Mouse (Mus musculus) mesoderm, embryonic 11.5 days (tissue): Measurements from ENCODE around the gene Gm20388.

ENCODE experiments used
- DNase-seq: peaks from one replicate; pipeline ENCODE4 v3.0.0-alpha.2; 2012; ENCODE audit warnings: low read depth, low spot score

Gm20388 gene

GRCm38 (mm10) chr8:123341040-123342015, 3430.7 kb downstream of the Gm20388 start:
- no peak for DNase-seq

GRCm38 (mm10) chr8:123342253-123342652, 3431.6 kb downstream of the Gm20388 start:
- DNase-seq, result no peak

- no peak for DNase-seq
Measured at GRCm38 (mm10) chr8:123342911-123343310, 3432.3 kb downstream of the Gm20388 start.

- no peak for DNase-seq
Measured at GRCm38 (mm10) chr8:123343422-123343821, 3432.8 kb downstream of the Gm20388 start.

- DNase-seq, result no peak
Measured at GRCm38 (mm10) chr8:123345135-123345534, 3434.5 kb downstream of the Gm20388 start.

GRCm38 (mm10) chr8:123345856-123346255, 3435.2 kb downstream of the Gm20388 start:
- no peak for DNase-seq

- no peak for DNase-seq
Measured at GRCm38 (mm10) chr8:123347293-123347692, 3436.7 kb downstream of the Gm20388 start.

- DNase-seq, result no peak
Measured at GRCm38 (mm10) chr8:123348237-123348843, 3437.7 kb downstream of the Gm20388 start.

- no peak for DNase-seq
Measured at GRCm38 (mm10) chr8:123349073-123349472, 3438.4 kb downstream of the Gm20388 start.

GRCm38 (mm10) chr8:123352118-123352517, 3441.5 kb downstream of the Gm20388 start:
- DNase-seq, result no peak

GRCm38 (mm10) chr8:123352786-123353185, 3442.1 kb downstream of the Gm20388 start:
- no peak for DNase-seq

- no peak for DNase-seq
Measured at GRCm38 (mm10) chr8:123353216-123353615, 3442.6 kb downstream of the Gm20388 start.

- peak; percentile 85 for DNase-seq
Measured at GRCm38 (mm10) chr8:123361082-123361739, 3450.6 kb downstream of the Gm20388 start.

- peak; percentile 98 for DNase-seq
Measured at GRCm38 (mm10) chr8:123373403-123374238, 3463.0 kb downstream of the Gm20388 start, which contains the start of gene Tcf25. TSS of gene Tcf25 (plus strand) at chr8:123373753.

- peak; percentile 96 for DNase-seq
Measured at GRCm38 (mm10) chr8:123374239-123374578, 3463.6 kb downstream of the Gm20388 start.

GRCm38 (mm10) chr8:123375701-123376100, 3465.1 kb downstream of the Gm20388 start:
- DNase-seq, result no peak

- no peak for DNase-seq
Measured at GRCm38 (mm10) chr8:123376106-123376505, 3465.5 kb downstream of the Gm20388 start.

- DNase-seq, result no peak
Measured at GRCm38 (mm10) chr8:123381711-123382110, 3471.1 kb downstream of the Gm20388 start.

GRCm38 (mm10) chr8:123382516-123382915, 3471.9 kb downstream of the Gm20388 start:
- no peak for DNase-seq

GRCm38 (mm10) chr8:123384883-123385540, 3474.4 kb downstream of the Gm20388 start:
- peak; percentile 25 for DNase-seq

GRCm38 (mm10) chr8:123387041-123387440, 3476.4 kb downstream of the Gm20388 start:
- DNase-seq, result no peak
